Mouse (Mus musculus): Measurements from ENCODE around the gene Arhgef9. TPM values are rescaled to one million over a fixed set of nuclear protein-coding genes. Genes with fewer than 3 reads are reported as not detected.

Arhgef9 gene
- polyA plus RNA-seq (2012; fragmentation: generic; extraction: Trizol), result 2.4 TPM

- H3K27me3 ChIP-seq (ENCODE audit: control insufficient read depth, insufficient read depth, insufficient read length), result peaks cover 4% of the 10 kb centered on the region
- TF ChIP-seq POLR2A (IDR thresholded peaks at IDR 0.05; ENCODE audit: insufficient read length, low read depth) (no peak), MYOG (IDR thresholded peaks at IDR 0.05; ENCODE audit: control insufficient read depth in 1 of 3, insufficient read depth in 1 of 3, insufficient read length in 2 of 3, low read depth in 2 of 3) (no peak)
These were observed at the start of gene Arhgef9 for GRCm38 (mm10) chrX:95196104-95196919. Gene Arhgef9 (minus strand): TSS chrX:95196856.

GRCm38 (mm10) chrX:95238896-95239295, 42.2 kb upstream of the Arhgef9 start:
- TF ChIP-seq REST (IDR thresholded peaks at IDR 0.05; ENCODE audit: insufficient read depth, insufficient read length) (no peak), CEBPB (IDR thresholded peaks at IDR 0.05; ENCODE audit: insufficient read depth, poor library complexity, severe bottlenecking) (no peak)

More at GRCm38 (mm10) chrX:95196104-95196919, at the start of gene Arhgef9:
- H3K4me2 ChIP-seq (ENCODE audit: low read depth), result peak within 1 kb of the TSS; percentile 30
- H3K79me2 ChIP-seq (ENCODE audit: control insufficient read depth, insufficient read depth), result no peaks in the 10 kb centered on the region
- H3K4me3 ChIP-seq, result no peak within 1 kb of the TSS
- H3K36me3 ChIP-seq (ENCODE audit: control insufficient read depth, insufficient read depth), result no peaks in the 10 kb centered on the region
- no peak within 1 kb of the TSS for H3ac ChIP-seq (ENCODE audit: control insufficient read depth, insufficient read length)

GRCm38 (mm10) chrX:95195363-95196103, 1.1 kb downstream of the Arhgef9 start:
- Histone ChIP-seq H3K4me2 (ENCODE audit: low read depth) (no peak overlapping the region), H3K27me3 (ENCODE audit: control insufficient read depth, insufficient read depth, insufficient read length) (peaks cover 4% of the 10 kb centered on the region), H3K4me3 (no peak overlapping the region), H3K79me2 (ENCODE audit: control insufficient read depth, insufficient read depth) (no peaks in the 10 kb centered on the region), H3ac (ENCODE audit: control insufficient read depth, insufficient read length) (no peak overlapping the region), H3K36me3 (ENCODE audit: control insufficient read depth, insufficient read depth) (no peaks in the 10 kb centered on the region)
- TF ChIP-seq TCF3 (IDR thresholded peaks at IDR 0.05; ENCODE audit: insufficient read length, low read depth) (no peak), MYOG (IDR thresholded peaks at IDR 0.05; ENCODE audit: control insufficient read depth in 1 of 3, insufficient read depth in 1 of 3, insufficient read length in 2 of 3, low read depth in 2 of 3) (no peak), POLR2A (IDR thresholded peaks at IDR 0.05; ENCODE audit: insufficient read length, low read depth) (no peak), E2F4 (IDR thresholded peaks at IDR 0.05; ENCODE audit: insufficient read depth) (no peak), MYOD1 (IDR thresholded peaks at IDR 0.05; ENCODE audit: control insufficient read depth in 1 of 3, insufficient read length in 2 of 3, low read depth in 2 of 3) (no peak), REST (IDR thresholded peaks at IDR 0.05; ENCODE audit: insufficient read depth, insufficient read length) (no peak), SRF (IDR thresholded peaks at IDR 0.05; ENCODE audit: control insufficient read depth, insufficient read length, low read depth) (no peak), USF1 (IDR thresholded peaks at IDR 0.05; ENCODE audit: low read depth) (no peak), POLR2AphosphoS2 (IDR thresholded peaks at IDR 0.05; ENCODE audit: insufficient read length, low read depth) (no peak), MAX (IDR thresholded peaks at IDR 0.05; ENCODE audit: low read depth) (no peak), CEBPB (IDR thresholded peaks at IDR 0.05; ENCODE audit: insufficient read depth, poor library complexity, severe bottlenecking) (no peak)

More at GRCm38 (mm10) chrX:95238896-95239295, 42.2 kb upstream of the Arhgef9 start:
- Histone ChIP-seq H3K4me3 (no peak overlapping the region), H3K79me2 (ENCODE audit: control insufficient read depth, insufficient read depth) (no peaks in the 10 kb centered on the region), H3K4me2 (ENCODE audit: low read depth) (no peak overlapping the region), H3K27me3 (ENCODE audit: control insufficient read depth, insufficient read depth, insufficient read length) (no peaks in the 10 kb centered on the region), H3ac (ENCODE audit: control insufficient read depth, insufficient read length) (no peak overlapping the region), H3K36me3 (ENCODE audit: control insufficient read depth, insufficient read depth) (no peaks in the 10 kb centered on the region)

- TF ChIP-seq MAX (IDR thresholded peaks at IDR 0.05; ENCODE audit: low read depth) (no peak), TCF3 (IDR thresholded peaks at IDR 0.05; ENCODE audit: insufficient read length, low read depth) (no peak), SRF (IDR thresholded peaks at IDR 0.05; ENCODE audit: control insufficient read depth, insufficient read length, low read depth) (no peak), TCF12 (IDR thresholded peaks at IDR 0.05; ENCODE audit: insufficient read depth, poor library complexity, severe bottlenecking) (no peak), POLR2A (IDR thresholded peaks at IDR 0.05; ENCODE audit: insufficient read length, low read depth) (no peak)
- Histone ChIP-seq H3K4me2 (ENCODE audit: low read depth) (no peak overlapping the region), H3K27me3 (ENCODE audit: control insufficient read depth, insufficient read depth, insufficient read length) (no peaks in the 10 kb centered on the region), H3K79me2 (ENCODE audit: control insufficient read depth, insufficient read depth) (no peaks in the 10 kb centered on the region), H3ac (ENCODE audit: control insufficient read depth, insufficient read length) (no peak overlapping the region), H3K36me3 (ENCODE audit: control insufficient read depth, insufficient read depth) (no peaks in the 10 kb centered on the region), H3K4me3 (no peak overlapping the region)
These were observed 20.7 kb downstream of the Arhgef9 start for GRCm38 (mm10) chrX:95175978-95176377.

- Histone ChIP-seq H3K36me3 (ENCODE audit: control insufficient read depth, insufficient read depth) (no peaks in the 10 kb centered on the region), H3K4me2 (ENCODE audit: low read depth) (peak overlapping the region; percentile 81), H3ac (ENCODE audit: control insufficient read depth, insufficient read length) (no peak overlapping the region), H3K27me3 (ENCODE audit: control insufficient read depth, insufficient read depth, insufficient read length) (no peaks in the 10 kb centered on the region), H3K79me2 (ENCODE audit: control insufficient read depth, insufficient read depth) (no peaks in the 10 kb centered on the region), H3K4me3 (peak overlapping the region; percentile 49)
- peak; percentile 11 to 87 (median 78) for TF ChIP-seq MYOD1 (IDR thresholded peaks at IDR 0.05; ENCODE audit: control insufficient read depth in 1 of 3, insufficient read length in 2 of 3, low read depth in 2 of 3)
- TF ChIP-seq E2F4 (IDR thresholded peaks at IDR 0.05; ENCODE audit: insufficient read depth), result no peak
- peak; percentile 60 for TF ChIP-seq POLR2A (IDR thresholded peaks at IDR 0.05; ENCODE audit: insufficient read length, low read depth)
These were observed 30.3 kb downstream of the Arhgef9 start for GRCm38 (mm10) chrX:95166317-95166716.

Measured in myocyte (in vitro differentiated cells).